Mouse (Mus musculus) urinary bladder, postnatal 10 days (tissue): Measurements from ENCODE around the gene Tmem223.
"Not testable (repeated sequence)": the region's sequence is repeated elsewhere in the genome, so short reads cannot be mapped to it uniquely, and the experiment has no call there.

Source experiments
- DNase-seq: peaks from one replicate; pipeline ENCODE4 v3.0.0; 2022; ENCODE audit warnings: low spot score

Tmem223 gene

DNA sequence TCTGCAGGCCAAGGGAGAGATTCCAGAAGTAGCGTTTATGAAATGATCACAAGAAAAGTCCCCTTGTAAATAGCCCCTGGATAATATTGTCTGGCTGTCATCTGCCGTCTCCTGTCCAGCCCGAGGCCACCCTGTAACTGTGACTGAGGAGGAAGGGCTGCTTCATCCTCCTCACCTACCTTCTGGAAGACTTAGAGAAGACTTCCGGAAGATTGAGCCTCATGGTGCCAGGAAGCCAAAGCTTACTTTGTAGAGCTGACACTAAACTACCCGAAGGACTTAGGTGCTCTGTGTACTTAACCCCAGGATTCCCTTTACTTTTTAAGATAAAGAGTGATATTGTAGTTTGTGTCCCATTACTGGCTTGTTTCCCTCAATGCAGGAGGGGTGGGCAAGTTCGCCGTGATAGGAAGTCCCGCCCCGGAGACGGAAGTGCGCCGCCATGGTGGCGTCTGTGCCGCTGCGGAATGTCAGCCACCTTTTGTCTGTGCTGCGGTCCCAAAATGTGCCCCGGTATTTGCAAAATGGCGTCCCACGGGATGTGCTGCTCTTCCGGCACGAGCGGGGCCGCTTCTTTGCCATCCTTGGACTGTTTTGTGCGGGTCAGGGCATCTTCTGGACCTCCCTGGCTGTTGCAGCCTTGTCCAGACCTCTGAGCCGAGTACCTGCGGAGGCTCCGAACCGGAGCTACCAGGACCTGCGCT, at the start of gene Tmem223:
Tmem223 (plus strand) TSS at position 430 of the 704 bp plus-strand sequence.
- DNase-seq = peak; percentile 27

DNA sequence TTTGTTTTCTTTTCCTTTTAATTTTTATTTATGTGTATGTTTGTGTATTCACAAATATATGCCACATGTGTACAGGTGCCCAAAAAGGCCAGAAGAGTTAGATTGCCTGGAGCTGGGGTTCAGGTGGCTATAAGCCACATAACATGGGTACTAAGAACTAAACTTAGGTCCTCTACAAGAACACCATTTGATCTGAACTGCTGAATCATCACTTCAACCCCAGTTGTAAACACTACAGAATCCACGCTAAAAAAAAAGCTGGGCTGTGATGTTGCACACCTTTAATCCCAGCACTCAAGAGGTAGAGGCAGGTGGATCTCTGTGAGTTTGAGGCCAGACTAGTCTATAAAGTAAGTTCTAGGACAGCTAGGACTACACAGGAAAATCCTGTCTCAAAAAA, 49.4 kb upstream of the Tmem223 start:
- DNase-seq = no peak

DNA sequence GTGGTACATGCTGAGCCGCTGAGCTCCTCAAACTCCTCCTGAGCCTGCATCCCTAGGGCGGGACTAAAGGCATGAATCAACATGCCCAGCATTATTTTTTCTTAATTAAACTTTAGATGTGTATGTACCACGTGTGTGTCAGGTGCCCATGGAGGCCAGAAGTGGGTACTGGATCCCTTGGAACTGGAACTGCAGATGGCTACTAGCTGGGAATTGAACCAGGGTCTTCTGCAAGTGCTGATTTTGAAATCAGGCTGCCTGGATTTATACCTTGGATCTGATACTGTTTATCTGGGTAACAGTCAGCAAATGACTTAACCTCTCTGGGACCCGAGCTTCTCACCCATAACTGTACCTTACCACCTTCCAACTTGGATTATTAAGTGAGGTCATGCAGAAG, 48.8 kb upstream of the Tmem223 start:
- no peak for DNase-seq

DNA sequence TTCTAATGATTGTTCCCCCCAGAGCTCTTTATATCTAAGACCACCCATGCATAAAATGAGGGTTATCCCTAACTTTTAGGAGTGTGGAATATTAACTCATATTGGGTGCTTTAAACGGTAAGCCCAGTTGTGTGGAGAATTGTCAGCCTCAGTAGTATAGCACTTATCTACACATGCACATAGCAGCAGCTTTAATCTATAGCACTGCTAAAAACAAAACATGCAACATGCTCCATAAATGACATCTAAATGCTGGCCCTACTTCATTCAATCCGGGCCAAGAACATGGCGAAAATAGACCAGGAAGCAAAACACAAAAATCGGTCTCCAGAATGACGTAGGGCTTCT, 48.3 kb upstream of the Tmem223 start:
- no peak for DNase-seq

DNA sequence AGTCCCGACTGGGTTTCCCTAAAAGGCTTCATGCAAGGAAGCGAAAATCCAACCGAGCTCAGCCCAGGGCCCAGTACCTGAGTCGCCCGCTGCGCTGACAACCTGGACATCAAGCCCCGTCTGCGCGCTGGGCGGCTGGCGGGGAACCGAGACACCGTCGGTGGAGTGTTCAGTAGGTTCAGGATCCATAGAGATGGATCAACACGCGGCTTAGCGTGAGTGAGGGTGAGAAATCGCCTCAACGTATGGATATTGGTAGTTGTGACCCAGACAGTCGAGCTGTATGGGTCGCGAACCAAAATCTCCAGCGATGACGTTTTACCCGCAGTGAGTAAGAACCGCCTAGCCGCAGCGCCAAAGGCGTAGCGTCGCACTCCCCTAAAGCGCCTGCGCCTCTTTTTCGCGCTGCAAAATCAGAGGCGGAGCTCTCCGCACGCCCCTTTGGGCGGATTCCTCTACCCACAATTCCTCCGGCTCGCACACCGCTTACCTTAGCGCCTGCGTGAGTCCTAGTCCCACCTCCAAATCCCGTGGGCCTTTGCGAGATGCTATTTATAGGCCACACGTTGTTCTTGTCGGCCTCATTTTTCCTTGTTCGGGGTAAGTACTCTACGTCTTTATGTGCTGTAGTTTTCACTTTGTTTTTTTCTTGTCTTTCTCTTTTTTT, 47.8 kb upstream of the Tmem223 start, which contains the start of gene Slc3a2:
Slc3a2 (minus strand) TSS at position 463 of the 667 bp plus-strand sequence.
- DNase-seq = peak; percentile 84

DNA sequence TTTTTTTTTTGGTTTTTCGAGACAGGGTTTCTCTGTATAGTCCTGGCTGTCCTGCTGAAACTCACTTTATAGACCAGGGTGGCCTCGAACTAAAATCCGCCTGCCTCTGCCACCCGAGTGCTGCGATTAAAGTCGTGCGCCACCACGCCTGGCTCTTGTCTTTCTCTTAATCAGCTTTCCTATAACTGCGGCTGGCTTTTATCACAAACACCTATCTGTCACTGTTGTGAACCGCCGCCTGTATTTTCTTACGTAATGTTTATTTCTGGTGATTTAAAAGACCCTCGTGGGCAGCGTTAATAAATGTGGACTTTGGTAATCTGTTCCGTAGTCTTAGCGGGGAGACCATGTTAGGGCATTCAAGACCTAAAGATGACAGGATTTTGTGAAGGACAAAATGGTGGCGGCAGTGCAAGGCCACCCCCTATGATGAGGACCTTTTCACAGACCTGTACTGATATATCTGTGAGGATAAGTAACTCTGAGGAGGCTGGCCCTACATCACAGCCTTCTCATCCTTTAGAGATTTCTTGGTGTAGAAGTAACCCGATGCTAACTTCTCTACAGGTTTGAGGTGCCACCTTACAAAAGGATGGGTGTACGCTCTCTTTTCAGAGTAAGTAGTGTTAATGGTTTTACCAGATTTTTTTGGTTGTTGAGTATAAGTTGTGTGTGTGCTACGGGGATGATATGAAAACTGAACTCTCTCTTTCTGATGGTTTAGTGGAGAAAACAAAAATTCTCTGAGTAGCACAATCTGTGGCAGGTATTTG, 47.0 kb upstream of the Tmem223 start:
- DNase-seq = no peak

DNA sequence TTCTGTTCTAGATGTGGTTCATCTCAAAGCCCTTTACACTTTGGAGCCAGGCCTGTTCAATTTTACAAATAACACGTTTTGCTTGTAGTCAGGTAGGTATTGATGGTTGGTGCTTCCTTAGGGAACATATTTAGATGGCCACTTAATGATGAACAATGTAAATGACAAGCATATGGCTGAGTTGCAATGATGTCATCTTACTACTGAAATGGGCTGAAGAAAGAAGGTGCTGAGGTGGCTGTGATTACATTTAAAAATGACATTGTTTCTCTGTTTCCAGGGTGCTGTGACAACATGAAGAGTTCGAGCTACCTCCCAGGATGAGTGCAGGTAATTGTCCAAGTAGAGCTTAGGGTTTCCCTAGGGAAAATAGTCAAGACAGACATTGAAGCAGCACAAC, 46.4 kb upstream of the Tmem223 start:
- no peak for DNase-seq

DNA sequence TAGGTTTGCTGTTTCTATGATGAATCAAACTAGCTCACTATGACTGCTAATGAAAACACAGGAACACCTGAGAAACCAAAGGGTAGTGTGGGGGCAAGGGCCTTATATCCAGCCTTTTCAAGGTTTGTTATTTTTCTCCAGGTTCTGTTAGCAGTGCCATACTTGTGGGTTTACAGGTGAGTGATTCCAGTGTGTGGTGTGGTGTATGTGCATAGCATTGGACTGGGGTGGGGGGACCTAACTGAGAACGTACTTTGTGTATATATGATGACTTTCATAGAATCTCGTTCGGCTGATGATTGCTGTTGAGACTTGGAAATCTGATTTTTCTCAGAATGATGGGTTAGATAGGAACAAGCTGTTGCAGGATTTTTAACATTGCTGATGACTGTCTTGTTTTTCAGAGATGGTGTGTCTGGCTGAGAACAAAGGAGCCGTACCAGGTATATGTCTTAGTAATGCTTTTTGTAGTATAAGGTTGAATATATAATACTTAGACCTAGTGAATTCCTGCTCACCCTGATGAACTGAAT, 45.6 kb upstream of the Tmem223 start:
- no peak for DNase-seq

DNA sequence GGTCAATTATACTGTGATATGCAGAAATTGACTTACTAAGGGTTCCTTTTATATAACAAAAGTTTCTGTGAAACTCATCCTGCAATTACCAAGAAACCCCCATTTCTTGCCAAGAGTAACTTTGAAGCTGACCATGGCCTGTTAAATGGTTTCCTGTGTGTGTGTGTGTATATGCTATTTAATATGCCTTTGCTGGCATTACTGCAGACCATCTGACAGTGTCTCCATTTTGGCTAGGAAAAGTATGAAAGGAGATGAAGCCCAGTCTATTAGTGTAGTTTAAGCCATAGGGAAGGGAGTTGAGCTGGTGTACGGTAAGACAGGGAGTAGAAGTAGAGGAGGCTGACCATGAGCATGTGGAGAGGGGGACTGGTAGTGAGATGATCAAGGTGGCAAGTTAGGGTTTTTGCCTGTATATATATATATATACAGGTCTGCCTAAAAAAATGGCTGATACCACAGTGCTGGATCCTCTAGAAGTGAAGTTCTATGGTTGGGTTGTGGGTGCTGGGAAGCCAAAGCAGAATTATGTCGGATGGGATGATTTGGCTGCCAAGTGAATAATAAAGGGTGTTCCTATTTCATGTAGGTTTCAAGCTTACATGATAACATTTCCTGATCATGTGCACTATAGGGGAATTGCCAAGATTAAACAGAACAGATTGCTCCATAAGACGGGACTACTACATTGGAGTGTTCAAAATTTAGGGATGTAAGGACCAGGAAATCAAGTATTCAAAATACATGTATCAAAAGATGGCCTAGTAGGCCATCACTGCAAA, 44.0 kb upstream of the Tmem223 start:
- DNase-seq = no peak

DNA sequence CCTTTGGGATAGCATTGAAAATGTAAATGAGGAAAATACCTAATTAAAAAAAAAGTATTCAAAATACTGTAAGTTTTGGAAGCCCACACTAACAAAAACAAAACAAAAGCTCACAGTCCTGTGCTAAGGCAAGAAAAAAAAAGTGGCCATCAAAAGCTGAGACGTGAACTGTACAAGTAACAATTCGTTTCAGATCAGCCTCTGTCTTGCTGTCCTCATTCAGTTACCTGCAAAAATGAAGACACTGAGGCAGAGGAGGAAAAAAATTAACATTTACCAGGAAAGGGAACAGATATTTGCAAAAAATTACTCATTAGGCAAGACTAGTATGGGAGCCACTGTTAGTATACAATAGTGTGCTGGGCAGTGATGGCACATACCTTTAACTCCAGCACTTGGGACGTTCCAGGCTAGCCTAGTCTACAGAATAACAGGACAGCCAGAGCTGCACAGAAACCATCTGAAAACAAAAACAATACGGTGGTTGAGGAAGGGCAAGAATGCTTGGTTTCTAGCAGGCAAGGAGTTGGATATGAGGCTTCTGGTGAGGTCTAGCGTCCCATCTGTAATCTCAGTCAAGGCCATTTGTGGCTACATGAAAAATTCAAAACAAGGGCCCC, 43.2 kb upstream of the Tmem223 start:
- DNase-seq = no peak

DNA sequence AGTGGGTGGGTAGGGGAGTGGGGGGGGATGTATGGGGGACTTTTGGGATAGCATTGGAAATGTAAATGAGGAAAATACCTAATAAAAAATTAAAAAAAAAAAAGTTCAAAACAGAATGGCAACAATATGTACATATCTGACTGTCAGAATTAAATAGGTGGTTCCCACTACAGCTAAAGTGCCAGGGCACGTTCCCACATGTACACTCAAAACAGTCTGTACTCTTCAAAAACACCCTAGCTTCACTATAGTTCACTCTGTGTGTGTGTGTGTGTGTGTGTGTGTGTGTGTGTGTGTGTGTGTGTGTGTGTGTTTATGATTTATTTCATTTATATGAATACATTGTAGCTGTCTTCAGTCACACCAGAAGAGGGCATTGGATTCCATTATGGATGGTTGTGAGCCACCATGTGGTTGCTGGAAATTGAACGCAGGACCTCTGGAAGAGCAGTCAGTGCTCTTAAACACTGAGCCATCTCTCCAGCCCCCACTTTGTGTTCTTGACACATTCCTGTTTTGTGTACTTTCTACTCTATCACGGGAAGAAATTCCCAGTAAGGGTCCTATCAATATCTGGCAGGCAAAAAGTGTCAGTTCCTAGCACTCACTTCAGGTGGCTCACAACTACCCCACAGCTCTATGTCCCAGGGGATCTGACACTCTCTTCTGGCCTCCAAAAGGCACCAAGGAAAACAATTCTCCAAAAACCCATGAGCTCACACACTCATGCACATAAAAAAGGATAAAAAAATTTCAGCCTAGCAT, 42.3 kb upstream of the Tmem223 start:
- not testable (repeated sequence) for DNase-seq

DNA sequence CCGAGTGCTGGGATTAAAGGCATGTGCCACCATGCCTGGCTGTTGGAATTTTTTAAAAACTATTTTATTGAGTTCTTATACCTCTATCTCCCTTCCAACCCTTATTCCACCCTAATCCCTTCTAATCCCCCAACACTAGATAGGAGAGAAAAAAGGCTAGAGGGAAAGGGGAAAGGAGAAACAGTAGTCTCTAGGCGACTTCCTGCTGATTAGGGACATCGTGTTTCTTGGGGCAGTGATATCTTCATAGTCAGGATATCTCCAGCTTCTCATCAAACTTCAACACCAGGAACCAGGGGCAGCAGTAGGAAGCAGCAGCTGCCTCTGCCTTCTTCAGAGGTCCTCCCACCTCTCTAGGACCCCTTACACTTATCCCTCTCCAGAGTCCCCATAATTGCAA, 36.5 kb upstream of the Tmem223 start:
- DNase-seq = no peak

DNA sequence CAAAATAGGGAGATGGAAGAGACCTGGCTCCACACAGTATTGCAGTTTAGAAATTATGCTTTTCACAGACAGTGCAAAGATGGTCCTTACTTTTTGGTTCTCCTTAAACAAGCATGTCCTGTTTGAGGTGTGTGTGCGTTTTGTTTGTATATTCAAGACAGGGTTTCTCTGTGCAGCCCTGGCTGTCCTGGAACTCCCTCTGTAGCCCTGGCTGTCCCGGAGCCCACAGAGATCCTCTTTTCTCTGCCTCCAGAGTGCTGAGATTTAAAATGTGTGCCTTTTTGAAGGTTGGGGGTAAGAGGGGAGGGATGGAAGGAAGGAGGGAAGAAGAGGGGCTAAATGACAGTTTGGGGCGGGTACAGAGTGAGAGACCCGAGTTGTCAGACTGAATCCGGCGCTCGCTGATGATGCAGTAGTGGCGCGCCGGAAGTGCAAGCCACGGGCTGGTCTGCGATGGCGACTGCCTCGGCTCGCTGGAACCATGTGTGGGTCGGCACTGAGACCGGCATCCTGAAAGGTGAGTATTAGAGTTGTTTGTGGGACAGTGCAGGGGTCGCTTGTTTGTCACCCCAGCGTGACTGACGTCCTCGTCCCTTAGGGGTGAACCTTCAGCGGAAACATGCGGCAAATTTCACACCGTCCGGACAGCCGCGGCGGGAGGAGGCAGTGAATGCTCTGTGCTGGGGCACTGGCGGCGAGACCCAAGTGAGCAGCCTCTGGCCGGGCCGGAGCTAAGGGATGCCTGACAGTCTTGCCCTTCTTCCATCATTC, 35.2 kb upstream of the Tmem223 start, which contains the start of gene Wdr74:
Wdr74 (plus strand) TSS at position 439 of the 771 bp plus-strand sequence.
- peak; percentile 65 for DNase-seq

DNA sequence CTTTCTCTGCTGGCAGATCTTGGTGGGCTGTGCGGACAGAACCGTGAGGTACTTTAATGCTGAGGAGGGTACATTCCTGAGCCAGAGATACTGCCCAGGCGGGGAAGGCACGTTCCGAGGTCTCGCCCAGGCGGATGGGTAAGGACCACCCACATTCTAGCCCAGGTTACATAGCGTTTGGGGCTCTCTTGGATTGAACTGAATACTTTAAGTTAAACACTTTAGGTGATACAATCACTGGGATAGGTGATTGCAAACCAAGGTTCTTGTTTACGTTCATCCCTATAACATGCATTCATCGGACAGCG, 34.7 kb upstream of the Tmem223 start:
- no peak for DNase-seq

DNA sequence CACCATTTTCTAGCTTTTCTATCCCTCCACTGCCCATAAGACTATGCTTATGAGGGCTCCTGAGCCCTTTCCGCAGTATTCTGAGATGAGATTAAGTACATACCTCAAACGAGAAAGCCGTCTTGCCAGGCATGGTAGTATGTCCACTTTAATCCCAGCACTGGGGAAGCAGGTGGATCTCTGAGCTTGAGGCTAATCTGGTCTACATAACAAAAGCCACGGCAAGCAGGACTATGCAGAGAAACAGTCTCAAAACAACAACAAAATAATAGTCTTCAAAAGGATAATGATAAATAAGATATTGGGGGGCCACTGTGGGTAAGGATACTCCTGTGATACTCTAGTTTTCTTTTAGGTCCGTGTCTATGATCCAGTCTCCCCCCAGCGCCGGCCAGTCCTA, 31.9 kb upstream of the Tmem223 start:
- DNase-seq = no peak

DNA sequence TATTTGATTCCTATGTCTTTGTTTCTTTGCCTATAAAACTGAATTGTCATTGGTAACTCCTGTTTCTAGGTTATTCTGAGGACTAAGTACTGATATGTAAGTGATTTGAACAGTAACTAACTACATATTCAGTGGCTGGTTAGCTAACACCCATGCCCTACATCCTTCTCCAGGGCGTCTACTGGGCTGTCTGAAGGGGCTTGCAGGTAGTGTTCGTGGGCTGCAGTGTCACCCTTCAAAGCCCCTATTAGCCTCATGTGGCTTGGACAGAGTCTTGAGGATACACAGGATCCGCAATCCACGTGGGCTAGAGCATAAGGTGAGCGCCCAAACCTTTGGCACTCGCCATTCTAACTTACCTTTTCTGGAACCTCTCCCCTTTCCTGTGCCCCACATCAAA, 31.1 kb upstream of the Tmem223 start:
- no peak for DNase-seq

DNA sequence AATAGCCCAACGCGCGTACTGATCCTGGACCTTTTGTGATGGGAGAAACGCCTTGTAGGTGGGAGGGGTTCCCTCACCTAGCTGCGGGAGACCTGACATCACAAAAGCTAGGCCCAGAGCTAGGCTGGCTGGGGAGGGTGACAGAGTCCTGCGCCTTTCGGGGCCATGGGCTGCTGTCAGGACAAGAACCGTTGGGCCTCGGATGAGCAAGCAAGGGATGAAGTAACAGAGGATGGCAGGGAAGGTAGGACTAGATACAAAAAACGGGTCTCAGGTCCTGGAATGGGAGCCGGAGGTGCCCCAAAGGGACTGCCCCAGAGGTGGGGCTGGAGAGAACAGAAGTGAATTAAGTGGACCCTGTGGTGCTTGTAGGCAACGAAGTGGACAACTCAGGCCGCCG, 30.2 kb upstream of the Tmem223 start, which contains the start of gene 1700092M07Rik:
1700092M07Rik (plus strand) TSS at position 116 of the 400 bp plus-strand sequence.
- DNase-seq = no peak

DNA sequence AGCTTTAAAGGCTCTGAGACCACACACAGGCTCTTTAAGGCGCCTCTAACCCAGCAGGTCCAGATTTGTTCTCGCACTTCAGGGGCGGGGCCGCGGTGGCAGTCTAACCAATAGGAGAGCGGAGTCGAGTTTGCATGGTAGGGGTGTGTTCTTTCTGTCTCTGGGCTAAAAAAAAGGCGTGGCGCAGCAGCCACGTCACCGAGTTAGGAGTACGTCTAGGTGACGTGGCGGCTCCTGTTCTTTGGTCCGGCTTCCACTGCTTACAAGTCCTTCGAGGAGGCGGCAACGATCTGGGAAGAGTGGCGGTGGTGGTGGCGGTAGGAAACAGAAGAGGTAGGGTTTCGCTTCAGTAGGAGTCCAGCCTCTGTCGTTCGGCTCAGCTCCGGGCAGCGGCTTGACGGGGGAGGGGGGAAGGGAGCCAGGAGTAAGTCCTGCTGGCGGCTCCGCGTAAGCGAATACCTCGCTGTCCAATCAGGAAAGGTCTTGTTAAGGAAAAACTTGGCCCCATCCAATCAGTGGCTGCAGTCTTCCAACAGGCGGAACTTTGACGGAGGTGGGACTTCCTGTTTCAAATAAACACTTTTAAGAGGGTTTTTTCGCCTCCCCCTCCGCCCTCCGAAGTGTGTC, 29.4 kb upstream of the Tmem223 start, which contains the start of gene Stx5a:
Stx5a (plus strand) TSS at position 171 of the 627 bp plus-strand sequence.
- peak; percentile 77 for DNase-seq

DNA sequence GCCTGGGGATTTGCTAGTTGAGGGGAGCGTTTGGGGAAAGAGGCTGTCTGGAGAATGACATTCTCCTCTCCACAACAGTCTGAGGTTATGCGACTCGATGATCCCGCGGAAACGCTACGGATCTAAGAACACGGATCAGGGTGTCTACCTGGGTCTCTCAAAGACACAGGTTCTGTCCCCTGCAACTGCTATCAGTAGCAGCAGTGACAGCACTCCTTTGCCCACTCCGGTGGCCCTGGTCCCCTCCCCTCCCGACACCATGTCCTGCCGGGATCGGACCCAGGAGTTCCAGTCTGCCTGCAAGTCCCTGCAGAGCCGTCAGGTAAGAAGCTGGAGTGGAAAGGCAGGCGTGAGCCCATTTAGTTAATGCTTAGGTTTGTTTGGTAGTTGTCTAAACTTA, 28.6 kb upstream of the Tmem223 start:
- no peak for DNase-seq
